Mouse (Mus musculus) CD4-positive, CD25-positive, alpha-beta regulatory T cell (primary cell): Measurements from ENCODE around the gene Smap1. TPM values are rescaled to one million over a fixed set of nuclear protein-coding genes. Genes with fewer than 3 reads are reported as not detected.

Experiments
- polyA plus RNA-seq: library from polyadenylated mRNA; unstranded; fragments of 100-300 nt; shearing (Covaris generic); gene quantifications from one replicate; pipeline ENCODE4 v1.2.1, GENCODE M21; 2017

Smap1 gene
- 97.3 TPM for polyA plus RNA-seq

DNA sequence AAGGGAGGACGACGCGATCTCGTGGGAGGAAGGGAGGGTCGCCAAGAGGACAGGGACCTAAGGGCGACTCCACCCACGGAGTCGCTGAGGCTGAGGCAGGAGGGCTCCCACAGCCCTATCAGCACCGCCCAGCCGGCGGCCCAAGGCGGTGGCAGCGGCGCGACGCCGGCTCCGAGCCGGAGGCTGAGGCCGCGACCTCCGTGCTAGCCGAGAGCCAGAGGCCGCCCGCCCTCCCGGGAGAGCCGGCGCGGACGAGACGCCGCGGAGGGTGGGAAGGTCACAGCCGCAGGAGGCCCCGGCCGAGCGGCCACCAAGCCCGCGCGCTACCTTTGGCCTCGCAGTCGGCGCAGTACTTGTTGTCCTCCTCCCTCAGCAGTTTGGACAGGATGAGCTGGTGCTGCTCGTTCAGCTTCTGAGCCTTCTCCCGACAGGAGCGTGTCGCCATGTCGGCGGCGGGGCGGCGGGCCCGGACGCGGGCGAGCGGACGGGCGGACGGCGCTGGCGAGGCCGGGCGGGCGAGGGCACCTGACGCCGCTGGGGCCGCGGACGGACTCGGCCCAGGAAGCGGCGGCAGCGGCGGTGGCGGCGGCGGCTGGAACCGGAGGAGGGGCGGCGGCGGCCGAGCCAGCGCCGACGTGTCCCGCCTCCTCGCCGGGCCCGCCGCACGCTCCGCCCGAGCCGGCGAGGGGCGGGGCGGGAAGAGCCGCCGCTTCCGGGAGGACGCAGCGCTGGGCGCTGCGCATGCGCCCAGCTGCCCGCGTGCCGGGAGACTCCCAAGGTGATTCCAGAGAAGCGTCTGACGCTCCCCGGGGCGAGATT lies at the start of gene Smap1:
TSS of gene Smap1 (minus strand) at position 607 of the 819 bp plus-strand sequence.

Other genes starting within 250 kb of the Smap1 start
- 1.6 TPM for gene B3gat2, start 160.6 kb downstream of the Smap1 start, polyA plus RNA-seq
- 61.9 TPM for gene Sdhaf4, start 83.3 kb upstream of the Smap1 start, polyA plus RNA-seq
- not detected for gene Fam135a, start 178.0 kb upstream of the Smap1 start, polyA plus RNA-seq